Mouse (Mus musculus): ENCODE data around the gene Vwf. TPM values are rescaled to one million over a fixed set of nuclear protein-coding genes. Genes with fewer than 3 reads are reported as not detected.

The Vwf gene
- total and polyA plus RNA-seq, 2 experiments from 2014 or later, result 17.2 to 29.5 TPM

- H3K27ac ChIP-seq, result no peak overlapping the region
- H3K27me3 ChIP-seq (ENCODE audit: insufficient read depth, low read length), result no peaks in the 10 kb centered on the region
- no peaks in the 10 kb centered on the region for H3K36me3 ChIP-seq (ENCODE audit: insufficient read depth, low read length)
- no peak overlapping the region for H3K4me2 ChIP-seq (ENCODE audit: low read depth, low read length)
- no peaks in the 10 kb centered on the region for H3K9me3 ChIP-seq (ENCODE audit: low read length)
- H3K4me3 ChIP-seq (ENCODE audit: low read length), result no peak overlapping the region
- no peak overlapping the region for H3K9ac ChIP-seq (replicated peaks; ENCODE audit: low read length)
- DNase-seq (ENCODE audit: low spot score), result peak; percentile 88
- H3K4me1 ChIP-seq (ENCODE audit: insufficient read depth, low read length), result no peaks in the 10 kb centered on the region
- ATAC-seq, result no peak; the same call in 1 of the 2 replicates
- WGBS, result 44% methylated on average over 9 of the region's 9 CpGs
- peak; percentile 97 for TF ChIP-seq CTCF (IDR thresholded peaks at IDR 0.05; ENCODE audit: low read depth)
These were observed 53.5 kb downstream of the Vwf start for GRCm38 (mm10) chr6:125600036-125600558.

- ATAC-seq (no peak), DNase-seq (ENCODE audit: low spot score) (no peak)
- no peak overlapping the region for H3K9ac ChIP-seq (replicated peaks; ENCODE audit: low read length)
- no peak overlapping the region for H3K27ac ChIP-seq
- H3K4me3 ChIP-seq (ENCODE audit: low read length), result no peak overlapping the region
- no peaks in the 10 kb centered on the region for H3K36me3 ChIP-seq (ENCODE audit: insufficient read depth, low read length)
- 77% methylated on average over 8 of the region's 8 CpGs for WGBS
- no peaks in the 10 kb centered on the region for H3K9me3 ChIP-seq (ENCODE audit: low read length)
- no peaks in the 10 kb centered on the region for H3K4me1 ChIP-seq (ENCODE audit: insufficient read depth, low read length)
- H3K27me3 ChIP-seq (ENCODE audit: insufficient read depth, low read length), result no peaks in the 10 kb centered on the region
- H3K4me2 ChIP-seq (ENCODE audit: low read depth, low read length), result no peak overlapping the region
- TF ChIP-seq CTCF (IDR thresholded peaks at IDR 0.05; ENCODE audit: low read depth), result no peak
These were observed 54.1 kb downstream of the Vwf start for GRCm38 (mm10) chr6:125600669-125601068.

GRCm38 (mm10) chr6:125601190-125601589, 54.6 kb downstream of the Vwf start:
- Histone ChIP-seq H3K4me2 (ENCODE audit: low read depth, low read length) (no peak overlapping the region), H3K4me3 (ENCODE audit: low read length) (no peak overlapping the region), H3K9me3 (ENCODE audit: low read length) (no peaks in the 10 kb centered on the region), H3K4me1 (ENCODE audit: insufficient read depth, low read length) (no peaks in the 10 kb centered on the region), H3K27ac (no peak overlapping the region), H3K27me3 (ENCODE audit: insufficient read depth, low read length) (no peaks in the 10 kb centered on the region), H3K9ac (replicated peaks; ENCODE audit: low read length) (no peak overlapping the region), H3K36me3 (ENCODE audit: insufficient read depth, low read length) (no peaks in the 10 kb centered on the region)
- 69% methylated on average over 4 of the region's 4 CpGs for WGBS
- DNase-seq (ENCODE audit: low spot score) (no peak), ATAC-seq (no peak)
- no peak for TF ChIP-seq CTCF (IDR thresholded peaks at IDR 0.05; ENCODE audit: low read depth)

- Histone ChIP-seq H3K27ac (no peak overlapping the region), H3K4me3 (ENCODE audit: low read length) (no peak overlapping the region), H3K4me2 (ENCODE audit: low read depth, low read length) (no peak overlapping the region), H3K4me1 (ENCODE audit: insufficient read depth, low read length) (no peaks in the 10 kb centered on the region), H3K36me3 (ENCODE audit: insufficient read depth, low read length) (no peaks in the 10 kb centered on the region), H3K9ac (replicated peaks; ENCODE audit: low read length) (no peak overlapping the region), H3K9me3 (ENCODE audit: low read length) (no peaks in the 10 kb centered on the region), H3K27me3 (ENCODE audit: insufficient read depth, low read length) (no peaks in the 10 kb centered on the region)
- DNase-seq (ENCODE audit: low spot score) (no peak), ATAC-seq (no peak)
- no peak for TF ChIP-seq CTCF (IDR thresholded peaks at IDR 0.05; ENCODE audit: low read depth)
- 76% methylated on average over 5 of the region's 5 CpGs for WGBS
These were observed 55.2 kb downstream of the Vwf start for GRCm38 (mm10) chr6:125601748-125602147.

GRCm38 (mm10) chr6:125602354-125602753, 55.8 kb downstream of the Vwf start:
- Histone ChIP-seq H3K9ac (replicated peaks; ENCODE audit: low read length) (no peak overlapping the region), H3K27ac (no peak overlapping the region), H3K4me1 (ENCODE audit: insufficient read depth, low read length) (no peaks in the 10 kb centered on the region), H3K4me3 (ENCODE audit: low read length) (no peak overlapping the region), H3K4me2 (ENCODE audit: low read depth, low read length) (no peak overlapping the region), H3K36me3 (ENCODE audit: insufficient read depth, low read length) (no peaks in the 10 kb centered on the region), H3K27me3 (ENCODE audit: insufficient read depth, low read length) (no peaks in the 10 kb centered on the region), H3K9me3 (ENCODE audit: low read length) (no peaks in the 10 kb centered on the region)
- DNase-seq (ENCODE audit: low spot score) (no peak), ATAC-seq (no peak)
- 77% methylated on average over 5 of the region's 5 CpGs for WGBS
- no peak for TF ChIP-seq CTCF (IDR thresholded peaks at IDR 0.05; ENCODE audit: low read depth)

GRCm38 (mm10) chr6:125603234-125603633, 56.7 kb downstream of the Vwf start:
- Histone ChIP-seq H3K9me3 (ENCODE audit: low read length) (no peaks in the 10 kb centered on the region), H3K4me1 (ENCODE audit: insufficient read depth, low read length) (no peaks in the 10 kb centered on the region), H3K27ac (no peak overlapping the region), H3K4me2 (ENCODE audit: low read depth, low read length) (peak overlapping the region; percentile 10; the same call in 1 of the 2 replicates), H3K4me3 (ENCODE audit: low read length) (no peak overlapping the region), H3K36me3 (ENCODE audit: insufficient read depth, low read length) (no peaks in the 10 kb centered on the region), H3K27me3 (ENCODE audit: insufficient read depth, low read length) (no peaks in the 10 kb centered on the region), H3K9ac (replicated peaks; ENCODE audit: low read length) (no peak overlapping the region)
- 5% methylated on average over 18 of the region's 18 CpGs for WGBS
- TF ChIP-seq CTCF (IDR thresholded peaks at IDR 0.05; ENCODE audit: low read depth), result peak; percentile 97
- peak; percentile 87 for ATAC-seq
- DNase-seq (ENCODE audit: low spot score), result peak; percentile 93

GRCm38 (mm10) chr6:125603678-125604462, 57.3 kb downstream of the Vwf start:
- no peak for DNase-seq (ENCODE audit: low spot score)
- Histone ChIP-seq H3K9me3 (ENCODE audit: low read length) (no peaks in the 10 kb centered on the region), H3K4me3 (ENCODE audit: low read length) (no peak overlapping the region), H3K4me2 (ENCODE audit: low read depth, low read length) (0 out of 2 replicates have a peak overlapping the region, but pooled peaks have one; percentile 10), H3K27me3 (ENCODE audit: insufficient read depth, low read length) (no peaks in the 10 kb centered on the region), H3K27ac (no peak overlapping the region), H3K36me3 (ENCODE audit: insufficient read depth, low read length) (no peaks in the 10 kb centered on the region), H3K9ac (replicated peaks; ENCODE audit: low read length) (no peak overlapping the region), H3K4me1 (ENCODE audit: insufficient read depth, low read length) (no peaks in the 10 kb centered on the region)
- TF ChIP-seq CTCF (IDR thresholded peaks at IDR 0.05; ENCODE audit: low read depth), result no peak
- WGBS, result 78% methylated on average over 26 of the region's 26 CpGs
- ATAC-seq, result peak; percentile 15; the same call in 1 of the 2 replicates

Measured in hindbrain, postnatal 0 days (tissue).